Mouse (Mus musculus) hematopoietic stem cell, adult 5-6 weeks (primary cell): ENCODE data around the gene Rxrg. TPM values are rescaled to one million over a fixed set of nuclear protein-coding genes. Genes with fewer than 3 reads are reported as not detected.

Source experiments
- ATAC-seq, 2 experiments: fragments of 125-278 bp in 1 of 2; replicated peaks in 1 of 2; 2 replicates each; pipeline ENCODE4 v1.8.0; 2016 to 2017; ENCODE audit warnings: inconsistent platforms in 2 of 2, mild to moderate bottlenecking in 2 of 2, moderate number of reproducible peaks in 2 of 2, low read depth in 1 of 2, moderate TSS enrichment in 1 of 2; ENCODE audit not compliant: low FRiP score in 2 of 2, poor library complexity in 2 of 2, severe bottlenecking in 2 of 2, insufficient read depth in 1 of 2, low TSS enrichment in 1 of 2
- total RNA-seq: library from RNA; stranded (forward); fragments of 172-1452, 232-1000 nt; gene quantifications from 2 replicates; pipeline ENCODE4 v1.2.3, GENCODE M21; 2017

Gene Rxrg
- not detected in 2 replicates for total RNA-seq

GRCm38 (mm10) chr1:167598255-167599081 is at the start of gene Rxrg:
TSS of gene Rxrg (plus strand) at chr1:167598384.
- peak; percentile 82 to 84 for ATAC-seq

- ATAC-seq: no peak
Measured at GRCm38 (mm10) chr1:167549324-167549723, 48.9 kb upstream of the Rxrg start.

GRCm38 (mm10) chr1:167551601-167552000 is 46.6 kb upstream of the Rxrg start:
- peak; percentile 91 to 93 for ATAC-seq

- no peak for ATAC-seq
Measured at GRCm38 (mm10) chr1:167553959-167554526, 44.1 kb upstream of the Rxrg start.

GRCm38 (mm10) chr1:167566571-167566970 is 31.6 kb upstream of the Rxrg start:
- no peak for ATAC-seq

DNA sequence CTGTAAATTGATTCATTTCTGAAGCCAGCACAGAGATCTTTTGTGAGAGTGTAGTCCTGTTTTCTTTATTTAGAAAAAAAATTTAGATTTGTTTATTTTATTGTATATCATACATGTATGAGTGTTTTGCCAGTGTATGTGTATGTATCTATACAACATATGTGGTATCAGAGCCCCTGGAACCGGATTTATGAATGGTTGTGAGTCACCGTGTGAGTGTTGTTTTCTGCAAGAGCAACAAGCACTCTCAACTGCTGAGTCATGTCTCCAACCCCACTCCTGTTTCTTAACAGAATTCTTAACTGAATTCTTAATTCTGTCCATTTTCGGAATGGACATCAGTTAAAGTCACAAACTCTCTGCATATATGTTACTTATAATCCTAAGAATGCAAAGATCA is 19.1 kb upstream of the Rxrg start:
- no peak for ATAC-seq

GRCm38 (mm10) chr1:167583195-167583594 is 15.0 kb upstream of the Rxrg start:
- no peak for ATAC-seq

- no peak for ATAC-seq
Measured at GRCm38 (mm10) chr1:167583888-167584287, 14.3 kb upstream of the Rxrg start.

- ATAC-seq: no peak
Measured at GRCm38 (mm10) chr1:167588747-167589558, 9.2 kb upstream of the Rxrg start.

- ATAC-seq: no peak
Measured at GRCm38 (mm10) chr1:167592175-167592574, 6.0 kb upstream of the Rxrg start.

DNA sequence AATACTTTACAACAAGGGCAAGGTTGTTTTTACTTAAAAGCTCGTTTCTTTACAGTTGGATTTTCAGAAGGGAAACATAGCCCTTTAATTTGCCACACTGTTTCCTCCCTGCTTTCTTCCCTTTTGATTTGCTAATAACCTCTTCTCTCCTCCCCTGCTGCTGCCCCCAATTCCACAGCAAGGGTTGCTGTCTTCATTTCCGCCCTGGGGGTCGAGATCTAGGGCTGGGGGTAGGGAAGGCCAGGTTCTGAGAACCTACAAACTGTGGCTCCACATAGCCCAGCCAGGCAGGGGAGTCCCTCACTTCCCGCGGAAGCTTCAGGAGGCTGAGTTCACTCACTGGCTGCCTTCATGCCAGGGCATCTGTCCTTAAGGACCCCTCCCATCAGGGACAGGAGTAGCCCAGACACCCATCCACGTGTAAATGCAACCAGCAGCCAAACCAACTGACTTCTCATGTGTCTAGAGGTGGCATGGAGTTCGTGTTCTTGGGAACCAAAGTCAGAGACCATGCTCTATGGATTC is 1.1 kb downstream of the Rxrg start:
- no peak; a peak in 1 of 4 replicates for ATAC-seq

- no peak for ATAC-seq
Measured at GRCm38 (mm10) chr1:167608201-167608741, 10.1 kb downstream of the Rxrg start.

DNA sequence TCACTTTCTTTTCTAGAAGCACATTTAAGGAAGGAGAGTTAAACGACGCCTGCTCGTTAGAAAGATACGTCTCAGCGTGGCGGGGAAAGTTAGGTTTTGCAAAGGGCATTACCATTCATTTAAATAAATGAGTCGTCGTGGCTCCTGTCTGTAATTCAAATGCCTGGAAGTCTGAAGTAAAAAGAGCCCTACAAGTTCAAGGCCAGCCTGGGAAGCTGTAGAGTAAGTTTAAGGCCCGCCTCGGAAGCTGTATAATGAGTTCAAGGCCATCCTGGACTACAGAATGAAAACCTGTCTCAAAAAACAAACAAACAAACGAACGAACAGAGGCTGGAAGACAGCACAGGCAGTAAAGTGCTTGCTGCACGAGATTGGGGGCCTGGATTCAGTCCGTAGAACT is 18.9 kb downstream of the Rxrg start:
- no peak for ATAC-seq

DNA sequence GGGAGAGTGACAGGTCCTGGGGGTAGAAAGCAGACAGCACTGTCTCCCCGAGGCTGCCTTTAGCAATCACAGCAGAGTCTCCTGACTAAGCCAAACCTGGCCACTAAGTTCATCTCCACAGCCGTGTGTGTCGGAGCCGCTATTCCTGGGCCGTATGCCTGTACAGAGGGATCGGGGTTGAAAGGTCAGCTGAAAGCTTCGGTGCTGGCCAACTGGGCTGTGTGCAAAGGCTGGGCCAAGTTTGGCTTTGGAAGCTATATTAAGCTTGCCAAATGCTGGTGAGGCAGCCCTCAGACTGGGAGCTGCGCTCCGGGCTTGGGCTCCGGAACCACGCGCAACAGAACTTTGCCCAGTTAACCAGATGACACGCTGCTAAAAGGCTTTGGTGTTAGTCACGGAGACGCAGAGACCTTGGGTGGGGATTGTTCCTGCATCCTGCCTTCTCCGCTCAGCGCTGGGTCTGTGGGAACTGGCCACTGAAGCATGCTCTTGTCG is 19.9 kb downstream of the Rxrg start:
- no peak for ATAC-seq

- ATAC-seq: no peak; a peak in 1 of 4 replicates
Measured at GRCm38 (mm10) chr1:167620206-167620795, 22.1 kb downstream of the Rxrg start.

DNA sequence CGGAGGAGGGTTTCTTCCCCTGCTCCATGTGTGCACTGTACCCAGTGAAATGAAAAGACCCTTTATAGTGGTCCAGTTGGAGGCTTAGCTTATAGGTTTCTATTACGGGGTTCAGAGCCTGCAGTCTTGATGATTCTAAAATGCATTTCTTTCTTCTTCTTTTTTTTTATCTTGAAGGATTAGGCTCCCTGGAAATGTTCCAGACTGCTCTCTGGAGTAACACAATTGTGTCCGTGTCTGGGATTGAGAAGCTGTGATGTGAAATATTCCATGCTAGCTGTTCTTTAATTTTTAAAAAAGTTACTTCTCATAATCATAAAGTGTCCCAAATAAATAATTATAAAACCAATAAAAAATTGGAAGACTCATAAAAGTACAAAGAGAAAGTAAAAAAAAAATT is 26.9 kb downstream of the Rxrg start:
- no peak for ATAC-seq

DNA sequence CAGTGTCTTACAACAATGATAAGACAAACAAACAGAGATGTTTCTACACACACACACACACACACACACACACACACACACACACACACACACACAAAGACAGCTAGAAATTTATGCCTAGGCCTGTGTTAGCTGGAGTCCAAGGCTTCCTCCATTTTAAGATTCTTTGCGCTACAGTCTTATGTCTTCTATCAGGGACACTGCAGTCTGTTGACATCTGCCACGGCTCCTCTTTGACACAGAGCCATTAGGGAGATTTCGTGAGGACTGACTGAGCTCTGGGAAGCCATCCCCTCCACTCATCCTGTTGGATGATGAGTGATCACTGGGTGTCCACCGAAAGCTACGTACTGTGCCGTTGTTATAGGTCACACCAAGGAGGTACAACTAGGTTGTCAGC is 33.6 kb downstream of the Rxrg start:
- no peak for ATAC-seq
